Mouse (Mus musculus) C2C12 (cell line): ENCODE measurements around the gene Slc2a10.

Experiments used
- CEBPB ChIP-seq: IDR thresholded peaks from one replicate; pipeline ENCODE4 v1.6.1; 2011; ENCODE audit warnings: low read depth, mild to moderate bottlenecking, control low read depth, moderate library complexity
- CTCF ChIP-seq: IDR thresholded peaks from one replicate; pipeline ENCODE4 v1.5.1; 2011; ENCODE audit not compliant: control insufficient read depth, insufficient read depth, insufficient read length
- FOSL1 ChIP-seq: IDR thresholded peaks from one replicate; pipeline ENCODE4 v1.8.0; 2011; ENCODE audit warnings: mild to moderate bottlenecking, low read length; ENCODE audit not compliant: poor library complexity, insufficient read depth, severe bottlenecking
- MAX ChIP-seq: IDR thresholded peaks from one replicate; pipeline ENCODE4 v1.6.1; 2011; ENCODE audit warnings: mild to moderate bottlenecking, control low read depth
- MYOG ChIP-seq: IDR thresholded peaks from one replicate; pipeline ENCODE4 v1.6.1; 2011; ENCODE audit not compliant: control insufficient read depth, insufficient read length; ENCODE audit errors: extremely low read depth

DNA sequence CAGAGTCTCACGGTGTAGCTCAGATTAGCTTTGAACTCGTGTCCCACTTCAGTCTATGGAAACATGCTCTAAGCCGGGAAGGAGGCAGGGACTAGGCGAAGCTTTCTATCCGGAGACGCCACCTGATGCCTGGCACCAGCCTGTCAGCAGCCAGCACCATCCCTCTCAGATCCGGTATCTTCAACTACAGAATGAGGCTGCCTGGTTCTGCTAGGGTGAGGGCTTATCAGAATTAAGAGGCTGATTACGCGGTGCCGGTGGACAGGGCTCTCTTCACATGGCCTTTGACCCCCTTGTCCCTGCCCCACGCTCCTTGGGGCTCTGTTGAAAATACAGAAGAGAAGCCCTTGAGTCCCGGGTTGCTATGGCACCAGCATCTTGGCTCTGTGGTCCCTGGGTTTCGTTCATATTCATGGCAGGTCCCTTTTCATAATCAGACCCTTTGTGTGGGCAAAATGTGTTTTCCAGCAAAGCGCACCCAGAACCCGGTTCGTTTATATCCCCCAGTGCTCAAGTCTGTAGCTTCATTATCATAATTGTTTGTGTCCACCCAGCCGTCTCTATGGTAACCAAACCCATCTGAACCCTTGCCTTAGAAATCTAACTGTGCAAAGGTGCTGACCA is 9.9 kb upstream of the Slc2a10 start:
- TF ChIP-seq MYOG (no peak), CTCF (no peak), MAX (no peak), FOSL1 (no peak), CEBPB (no peak)
